Mouse (Mus musculus): ENCODE results near the gene Rapgef2.
A peak's percentile ranks its signal among the peaks of the same experiment; 100 is the strongest.
"Not testable (repeated sequence)": the region's sequence is repeated elsewhere in the genome, so short reads cannot be mapped to it uniquely, and the experiment has no call there.

Gene Rapgef2

GRCm38 (mm10) chr3:79203178-79203577 is 83.1 kb downstream of the Rapgef2 start:
- peak; percentile 44 for DNase-seq (ENCODE audit: low read depth)

GRCm38 (mm10) chr3:79202275-79203153 is 83.8 kb downstream of the Rapgef2 start:
- DNase-seq (ENCODE audit: low read depth), result peak; percentile 87

GRCm38 (mm10) chr3:79196708-79197437 is 89.4 kb downstream of the Rapgef2 start:
- DNase-seq (ENCODE audit: low read depth), result peak; percentile 85

GRCm38 (mm10) chr3:79195280-79195679 is 91.0 kb downstream of the Rapgef2 start:
- no peak for DNase-seq (ENCODE audit: low read depth)

GRCm38 (mm10) chr3:79194111-79194793 is 92.1 kb downstream of the Rapgef2 start:
- DNase-seq (ENCODE audit: low read depth), result no peak

- peak; percentile 88 for DNase-seq (ENCODE audit: low read depth)
Measured at GRCm38 (mm10) chr3:79193001-79193400, 93.3 kb downstream of the Rapgef2 start.

GRCm38 (mm10) chr3:79191981-79192380 is 94.3 kb downstream of the Rapgef2 start:
- DNase-seq (ENCODE audit: low read depth), result no peak

GRCm38 (mm10) chr3:79191471-79191870 is 94.8 kb downstream of the Rapgef2 start:
- DNase-seq (ENCODE audit: low read depth), result no peak

GRCm38 (mm10) chr3:79190377-79190776 is 95.9 kb downstream of the Rapgef2 start:
- DNase-seq (ENCODE audit: low read depth), result no peak

- DNase-seq (ENCODE audit: low read depth), result no peak
Measured at GRCm38 (mm10) chr3:79187912-79188311, 98.4 kb downstream of the Rapgef2 start.

- no peak for DNase-seq (ENCODE audit: low read depth)
Measured at GRCm38 (mm10) chr3:79182290-79182689, 104.0 kb downstream of the Rapgef2 start.

GRCm38 (mm10) chr3:79181248-79181991 is 104.9 kb downstream of the Rapgef2 start:
- peak; percentile 83 for DNase-seq (ENCODE audit: low read depth)

GRCm38 (mm10) chr3:79180086-79180485 is 106.2 kb downstream of the Rapgef2 start:
- DNase-seq (ENCODE audit: low read depth), result peak; percentile 42

- DNase-seq (ENCODE audit: low read depth), result no peak
Measured at GRCm38 (mm10) chr3:79179499-79180053, 106.7 kb downstream of the Rapgef2 start.

- peak; percentile 39 for DNase-seq (ENCODE audit: low read depth)
Measured at GRCm38 (mm10) chr3:79178708-79179107, 107.6 kb downstream of the Rapgef2 start.

- no peak for DNase-seq (ENCODE audit: low read depth)
Measured at GRCm38 (mm10) chr3:79178070-79178469, 108.2 kb downstream of the Rapgef2 start.

- DNase-seq (ENCODE audit: low read depth), result no peak
Measured at GRCm38 (mm10) chr3:79177136-79177870, 109.0 kb downstream of the Rapgef2 start.

- no peak for DNase-seq (ENCODE audit: low read depth)
Measured at GRCm38 (mm10) chr3:79174168-79174567, 112.1 kb downstream of the Rapgef2 start.

GRCm38 (mm10) chr3:79173291-79173690 is 113.0 kb downstream of the Rapgef2 start:
- no peak for DNase-seq (ENCODE audit: low read depth)

- not testable (repeated sequence) for DNase-seq (ENCODE audit: low read depth)
Measured at GRCm38 (mm10) chr3:79171146-79171545, 115.2 kb downstream of the Rapgef2 start.
